Comparison of ENCODE assay signal across 9 mouse cellular contexts in the genomic region with DNA sequence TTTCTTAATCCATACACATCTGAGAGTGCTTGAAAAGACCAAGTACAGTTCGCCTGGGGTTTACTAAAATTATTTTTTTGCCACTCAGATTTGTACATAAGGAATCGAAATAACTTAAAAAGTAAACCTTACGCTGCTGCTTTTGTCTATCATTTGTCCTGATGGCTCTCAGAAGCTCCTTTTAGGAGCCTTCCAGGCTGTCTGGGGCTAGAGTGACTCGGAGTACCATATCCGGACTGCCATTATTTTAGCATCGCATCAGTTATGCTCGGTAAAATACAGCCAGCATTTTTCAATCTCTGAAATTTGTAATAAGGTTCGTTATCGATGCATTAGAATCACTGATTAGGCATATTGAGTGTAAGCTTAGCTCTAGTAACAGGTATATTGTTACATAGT. TPM values are rescaled to one million over a fixed set of nuclear protein-coding genes. Genes with fewer than 3 reads are reported as not detected.
DNase-seq lines count a peak whose midpoint lies in the region; ATAC-seq lines count a peak whose summit lies in the region.
"Had no signal": no experiment of that assay in that cellular context is flagged by ENCODE, and none has a peak within 500 bp of the region (broad histone marks: within the 10 kb centered on the region; RNA-seq: fewer than 3 reads in every experiment).

No protein-coding gene starts in this region.

- H3K4me3 ChIP-seq in kidney, embryonic 15.5 days (replicated peaks): peak overlapping the region; percentile 22
- no peak overlapping the region for H3K4me3 ChIP-seq in embryonic facial prominence, embryonic 12.5 days
- no peak overlapping the region; the same call in 1 of the 2 replicates for H3K4me3 ChIP-seq in hindbrain, embryonic 16.5 days (ENCODE audit: low read length)
- H3K4me3 ChIP-seq in midbrain, embryonic 15.5 days: peak overlapping the region; percentile 32

- H3K4me2 ChIP-seq in kidney, embryonic 15.5 days: peak overlapping the region; percentile 49
- H3K4me2 ChIP-seq in embryonic facial prominence, embryonic 12.5 days (replicated peaks): peak overlapping the region; percentile 30
- peak overlapping the region; percentile 52 for H3K4me2 ChIP-seq in hindbrain, embryonic 16.5 days (ENCODE audit: low read length)
- H3K4me2 ChIP-seq in midbrain, embryonic 15.5 days: peak overlapping the region; percentile 51

- ATAC-seq in kidney, embryonic 15.5 days (replicated peaks; ENCODE audit: low FRiP score): no peak
- ATAC-seq in embryonic facial prominence, embryonic 12.5 days (ENCODE audit: insufficient number of reproducible peaks, insufficient read depth, low FRiP score, low TSS enrichment): no peak
- no peak for ATAC-seq in hindbrain, embryonic 16.5 days
- ATAC-seq in midbrain, embryonic 15.5 days (replicated peaks): no peak

- no peaks in the 10 kb centered on the region for H3K9me3 ChIP-seq in kidney, embryonic 15.5 days (replicated peaks)
- H3K9me3 ChIP-seq in embryonic facial prominence, embryonic 12.5 days: no peaks in the 10 kb centered on the region
- no peaks in the 10 kb centered on the region for H3K9me3 ChIP-seq in hindbrain, embryonic 16.5 days (ENCODE audit: control insufficient read depth, low read length)
- H3K9me3 ChIP-seq in midbrain, embryonic 15.5 days: no peaks in the 10 kb centered on the region

- peak overlapping the region; percentile 40 for H3K9ac ChIP-seq in kidney, embryonic 15.5 days
- H3K9ac ChIP-seq in embryonic facial prominence, embryonic 12.5 days: peak overlapping the region; percentile 36; the same call in 1 of the 2 replicates
- peak overlapping the region; percentile 45 for H3K9ac ChIP-seq in hindbrain, embryonic 16.5 days (ENCODE audit: low read depth, low read length)
- peak overlapping the region; percentile 27; the same call in 1 of the 2 replicates for H3K9ac ChIP-seq in midbrain, embryonic 15.5 days

- peak overlapping the region; percentile 91 for H3K27ac ChIP-seq in kidney, embryonic 15.5 days
- H3K27ac ChIP-seq in embryonic facial prominence, embryonic 12.5 days: peak overlapping the region; percentile 90
- H3K27ac ChIP-seq in hindbrain, embryonic 16.5 days (ENCODE audit: low read depth, low read length): peak overlapping the region; percentile 83
- H3K27ac ChIP-seq in midbrain, embryonic 15.5 days: peak overlapping the region; percentile 87

- peaks cover 43% of the 10 kb centered on the region for H3K4me1 ChIP-seq in kidney, embryonic 15.5 days
- H3K4me1 ChIP-seq in embryonic facial prominence, embryonic 12.5 days: peaks cover 32% of the 10 kb centered on the region
- H3K4me1 ChIP-seq in hindbrain, embryonic 16.5 days (ENCODE audit: control insufficient read depth, insufficient read depth, low read depth, low read length): peaks cover 19% of the 10 kb centered on the region
- H3K4me1 ChIP-seq in midbrain, embryonic 15.5 days: peaks cover 28% of the 10 kb centered on the region

- 78% methylated on average over 9 of the region's 9 CpGs for WGBS in kidney, embryonic 15.5 days
- 78% methylated on average over 9 of the region's 9 CpGs for WGBS in embryonic facial prominence, embryonic 12.5 days
- WGBS in hindbrain, embryonic 16.5 days: 77% methylated on average over 9 of the region's 9 CpGs
- WGBS in midbrain, embryonic 15.5 days: 74% methylated on average over 9 of the region's 9 CpGs

- no peaks in the 10 kb centered on the region for H3K36me3 ChIP-seq in kidney, embryonic 15.5 days
- H3K36me3 ChIP-seq in embryonic facial prominence, embryonic 12.5 days: no peaks in the 10 kb centered on the region
- no peaks in the 10 kb centered on the region for H3K36me3 ChIP-seq in hindbrain, embryonic 16.5 days (ENCODE audit: control insufficient read depth, insufficient read depth, low read length)
- H3K36me3 ChIP-seq in midbrain, embryonic 15.5 days (replicated peaks): no peaks in the 10 kb centered on the region

- no peaks in the 10 kb centered on the region for H3K27me3 ChIP-seq in kidney, embryonic 15.5 days
- H3K27me3 ChIP-seq in embryonic facial prominence, embryonic 12.5 days: no peaks in the 10 kb centered on the region
- no peaks in the 10 kb centered on the region for H3K27me3 ChIP-seq in hindbrain, embryonic 16.5 days (replicated peaks; ENCODE audit: control insufficient read depth, insufficient read depth, low read length)
- H3K27me3 ChIP-seq in midbrain, embryonic 15.5 days (replicated peaks): no peaks in the 10 kb centered on the region
- H3K27me3 ChIP-seq: Patski had no signal

- no peak for DNase-seq in kidney, postnatal 14 days
- DNase-seq in adrenal gland, postnatal 14 days: no peak
- no peak for DNase-seq in layer of hippocampus, adult 9-11 months
- no peak for DNase-seq in right cerebral cortex, adult 18-20 months

RNA-seq across cellular contexts. Expression of gene Hist2h2aa2, which starts 0.7 kb away (rescaled TPM):
- 42.2 and 50.0 TPM in 2 replicates for polyA plus RNA-seq in kidney, embryonic 15.5 days (2015; fragmentation: Nextera tagmentation; extraction: Ambion mirVana)
- polyA plus RNA-seq in embryonic facial prominence, embryonic 12.5 days (2016; fragmentation: Nextera tagmentation; extraction: Ambion mirVana): 45.4 and 60.5 TPM in 2 replicates
- 31.6 and 34.2 TPM in 2 replicates for polyA plus RNA-seq in hindbrain, embryonic 16.5 days (2015; fragmentation: Nextera tagmentation; extraction: Ambion mirVana)
- polyA plus RNA-seq in midbrain, embryonic 15.5 days (2015; fragmentation: Nextera tagmentation; extraction: Ambion mirVana): 44.8 and 51.7 TPM in 2 replicates
- total RNA-seq in adrenal gland, postnatal 14 days (2021): 733 and 750 TPM in 2 replicates

RNA-seq across cellular contexts. Expression of gene Hist2h3c2, which starts 1.9 kb away (rescaled TPM):
- 7.9 TPM in 2 replicates for polyA plus RNA-seq in kidney, embryonic 15.5 days (2015; fragmentation: Nextera tagmentation; extraction: Ambion mirVana)
- polyA plus RNA-seq in embryonic facial prominence, embryonic 12.5 days (2016; fragmentation: Nextera tagmentation; extraction: Ambion mirVana): 7.1 and 8.2 TPM in 2 replicates
- 0.70 and 1.1 TPM in 2 replicates for polyA plus RNA-seq in hindbrain, embryonic 16.5 days (2015; fragmentation: Nextera tagmentation; extraction: Ambion mirVana)
- 2.3 and 2.4 TPM in 2 replicates for polyA plus RNA-seq in midbrain, embryonic 15.5 days (2015; fragmentation: Nextera tagmentation; extraction: Ambion mirVana)
- 93.4 and 148 TPM in 2 replicates for total RNA-seq in adrenal gland, postnatal 14 days (2021)

RNA-seq across cellular contexts. Expression of gene Hist2h2aa1, which starts 4.5 kb away (rescaled TPM):
- 28.0 and 29.7 TPM in 2 replicates for polyA plus RNA-seq in kidney, embryonic 15.5 days (2015; fragmentation: Nextera tagmentation; extraction: Ambion mirVana)
- polyA plus RNA-seq in embryonic facial prominence, embryonic 12.5 days (2016; fragmentation: Nextera tagmentation; extraction: Ambion mirVana): 19.8 and 19.9 TPM in 2 replicates
- polyA plus RNA-seq in hindbrain, embryonic 16.5 days (2015; fragmentation: Nextera tagmentation; extraction: Ambion mirVana): 6.1 and 9.9 TPM in 2 replicates
- polyA plus RNA-seq in midbrain, embryonic 15.5 days (2015; fragmentation: Nextera tagmentation; extraction: Ambion mirVana): 14.4 and 19.2 TPM in 2 replicates
- 53.5 and 61.0 TPM in 2 replicates for total RNA-seq in adrenal gland, postnatal 14 days (2021)

RNA-seq across cellular contexts. Expression of gene Hist2h3c1, which starts 5.7 kb away (rescaled TPM):
- 0.55 and 1.2 TPM in 2 replicates for polyA plus RNA-seq in kidney, embryonic 15.5 days (2015; fragmentation: Nextera tagmentation; extraction: Ambion mirVana)
- 0.83 TPM in 1 of 2 replicates, not detected in the other for polyA plus RNA-seq in embryonic facial prominence, embryonic 12.5 days (2016; fragmentation: Nextera tagmentation; extraction: Ambion mirVana)
- polyA plus RNA-seq in hindbrain, embryonic 16.5 days (2015; fragmentation: Nextera tagmentation; extraction: Ambion mirVana): 0.21 and 0.47 TPM in 2 replicates
- 0.11 TPM in 1 of 2 replicates, not detected in the other for polyA plus RNA-seq in midbrain, embryonic 15.5 days (2015; fragmentation: Nextera tagmentation; extraction: Ambion mirVana)
- total RNA-seq in adrenal gland, postnatal 14 days (2021): 3.1 and 3.8 TPM in 2 replicates
- polyA plus RNA-seq: Patski had no signal

RNA-seq across cellular contexts. Expression of gene Hist2h2be, which starts 19.9 kb away (rescaled TPM):
- 12.2 and 12.6 TPM in 2 replicates for polyA plus RNA-seq in kidney, embryonic 15.5 days (2015; fragmentation: Nextera tagmentation; extraction: Ambion mirVana)
- 10.6 and 11.7 TPM in 2 replicates for polyA plus RNA-seq in embryonic facial prominence, embryonic 12.5 days (2016; fragmentation: Nextera tagmentation; extraction: Ambion mirVana)
- polyA plus RNA-seq in hindbrain, embryonic 16.5 days (2015; fragmentation: Nextera tagmentation; extraction: Ambion mirVana): 4.9 and 5.5 TPM in 2 replicates
- 5.1 and 5.4 TPM in 2 replicates for polyA plus RNA-seq in midbrain, embryonic 15.5 days (2015; fragmentation: Nextera tagmentation; extraction: Ambion mirVana)
- total RNA-seq in adrenal gland, postnatal 14 days (2021): 9.0 and 12.3 TPM in 2 replicates

Comparison
In these comparisons a context has a peak if more than half of its experiments do, and no peak if none do; other contexts are left out.
1. H3K4me3 ChIP-seq: peak in kidney, embryonic 15.5 days (single experiment) and midbrain, embryonic 15.5 days (single experiment); none in embryonic facial prominence, embryonic 12.5 days (single experiment) and hindbrain, embryonic 16.5 days (single experiment).
2. Peak in every context shown above with its lines, with median percentiles within 50 percentile points of each other: H3K27ac ChIP-seq, H3K4me2 ChIP-seq and H3K9ac ChIP-seq.